Mouse (Mus musculus) embryonic facial prominence, embryonic 13.5 days (tissue): ENCODE data around the gene Mup8. TPM values are rescaled to one million over a fixed set of nuclear protein-coding genes. Genes with fewer than 3 reads are reported as not detected.
"Not testable (repeated sequence)": the region's sequence is repeated elsewhere in the genome, so short reads cannot be mapped to it uniquely, and the experiment has no call there.

Experiments
- ATAC-seq: fragments of 200-750 bp; cut with Nextera tagmentation; 2 replicates; pipeline ENCODE4 v1.8.0; 2017; ENCODE audit warnings: low read depth; ENCODE audit not compliant: insufficient number of reproducible peaks, insufficient read depth, low FRiP score, low TSS enrichment
- H3K27ac ChIP-seq: fragments of 300-500 bp; sonication (generic); 2 replicates; pipeline ENCODE4 v1.5.1; 2015; ENCODE audit warnings: moderate library complexity, mild to moderate bottlenecking, inconsistent platforms
- H3K27me3 ChIP-seq: fragments of 300-500 bp; sonication (generic); 2 replicates; pipeline ENCODE4 v1.6.1; 2015; ENCODE audit warnings: mild to moderate bottlenecking, inconsistent platforms
- H3K36me3 ChIP-seq: fragments of 300-500 bp; sonication (generic); 2 replicates; pipeline ENCODE4 v1.6.1; 2015; ENCODE audit warnings: mild to moderate bottlenecking, inconsistent platforms
- H3K4me1 ChIP-seq: fragments of 300-500 bp; sonication (generic); 2 replicates; pipeline ENCODE4 v1.6.1; 2015; ENCODE audit warnings: inconsistent platforms
- H3K4me2 ChIP-seq: fragments of 300-500 bp; sonication (generic); 2 replicates; pipeline ENCODE4 v1.6.1; 2015; ENCODE audit warnings: moderate library complexity, mild to moderate bottlenecking, inconsistent platforms
- H3K4me3 ChIP-seq: fragments of 300-500 bp; sonication (generic); 2 replicates; pipeline ENCODE4 v1.5.1; 2015; ENCODE audit warnings: mild to moderate bottlenecking, inconsistent platforms
- H3K9ac ChIP-seq: fragments of 300-500 bp; sonication (generic); 2 replicates; pipeline ENCODE4 v1.6.1; 2015; ENCODE audit warnings: mild to moderate bottlenecking, inconsistent platforms
- H3K9me3 ChIP-seq: fragments of 300-500 bp; sonication (generic); 2 replicates; pipeline ENCODE4 v1.6.1; 2016; ENCODE audit warnings: inconsistent platforms
- WGBS: fragments of 180-500 bp; shearing (Covaris S2); methylation state at CpG from one replicate; pipeline ENCODE4 v1.1.7; 2015; ENCODE audit warnings: mixed read lengths; 5-methylcytosine and 5-hydroxymethylcytosine counted together
- polyA plus RNA-seq: library from polyadenylated mRNA; unstranded; fragments of >200 nt; fragmentation: Nextera tagmentation; extraction: Ambion mirVana; gene quantifications from 2 replicates; pipeline ENCODE4 v1.2.1, GENCODE M21; 2015

The Mup8 gene
- not detected in 2 replicates for polyA plus RNA-seq

DNA sequence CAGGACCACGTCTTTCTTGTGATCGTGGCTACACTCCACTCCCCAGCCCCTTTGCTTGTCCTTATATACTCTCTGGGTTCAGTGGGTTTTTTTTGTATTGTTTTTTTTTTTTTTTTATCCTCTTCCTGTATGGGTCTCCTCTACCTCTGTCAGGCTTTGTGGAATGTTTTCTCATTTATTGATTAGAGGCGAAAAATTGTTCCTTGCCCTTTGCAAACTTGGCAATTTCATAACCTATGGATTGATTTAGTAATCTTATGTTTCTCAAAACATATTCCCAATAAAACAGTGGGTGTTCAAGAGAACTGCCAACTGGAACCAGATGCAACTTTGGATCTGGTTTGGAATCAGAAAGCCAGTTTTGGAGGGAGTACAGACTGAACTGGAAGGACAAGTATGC, at the start of gene Mup8:
Gene Mup8 (minus strand): TSS at position 101 of the 400 bp plus-strand sequence.
- H3K4me2 ChIP-seq, H3K9ac ChIP-seq, H3K4me1 ChIP-seq, H3K27ac ChIP-seq, H3K9me3 ChIP-seq, H3K4me3 ChIP-seq, ATAC-seq, H3K27me3 ChIP-seq, H3K36me3 ChIP-seq: not testable (repeated sequence)
- WGBS, result 78% methylated on average over 3 of the region's 3 CpGs

GRCm38 (mm10) chr4:60265977-60266770, 43.8 kb upstream of the Mup8 start:
- not testable (repeated sequence) for H3K9ac ChIP-seq, H3K4me1 ChIP-seq, H3K36me3 ChIP-seq, H3K27me3 ChIP-seq, H3K4me3 ChIP-seq, H3K9me3 ChIP-seq, H3K4me2 ChIP-seq, H3K27ac ChIP-seq, ATAC-seq
- 83% methylated on average over 11 of the region's 11 CpGs for WGBS

GRCm38 (mm10) chr4:60262706-60263105, 40.3 kb upstream of the Mup8 start:
- H3K36me3 ChIP-seq, ATAC-seq, H3K4me1 ChIP-seq, H3K9ac ChIP-seq, H3K4me2 ChIP-seq, H3K9me3 ChIP-seq, H3K27me3 ChIP-seq, H3K4me3 ChIP-seq, H3K27ac ChIP-seq: not testable (repeated sequence)
- 92% methylated on average over 3 of the region's 4 CpGs for WGBS

Other genes starting within 250 kb of the Mup8 start
- not detected in 2 replicates for gene Mup7, start 152.1 kb downstream of the Mup8 start, polyA plus RNA-seq
- not detected in 2 replicates for gene Mup2, start 68.3 kb downstream of the Mup8 start, polyA plus RNA-seq
- not detected in 2 replicates for gene Mup9, start 199.4 kb upstream of the Mup8 start, polyA plus RNA-seq